Mouse (Mus musculus) intestine, postnatal 0 days (tissue): ENCODE data around the gene Tmem144. TPM values are rescaled to one million over a fixed set of nuclear protein-coding genes. Genes with fewer than 3 reads are reported as not detected.
A peak's percentile ranks its signal among the peaks of the same experiment; 100 is the strongest.

Experiments
- ATAC-seq: fragments of 200-750 bp; cut with Nextera tagmentation; 2 replicates; pipeline ENCODE4 v1.8.0; 2017; ENCODE audit warnings: mild to moderate bottlenecking, moderate TSS enrichment, moderate library complexity
- H3K27ac ChIP-seq: fragments of 300-500 bp; sonication (generic); 2 replicates; pipeline ENCODE4 v1.5.1; 2014; ENCODE audit warnings: mild to moderate bottlenecking, low read depth, low read length, moderate library complexity
- H3K27me3 ChIP-seq: fragments of 300-500 bp; sonication (generic); replicated peaks from 2 replicates; pipeline ENCODE4 v1.6.1; 2014; ENCODE audit warnings: low read length, mixed read lengths; ENCODE audit not compliant: control insufficient read depth, insufficient read depth
- H3K36me3 ChIP-seq: fragments of 300-500 bp; sonication (generic); 2 replicates; pipeline ENCODE4 v1.6.1; 2014; ENCODE audit warnings: mild to moderate bottlenecking, moderate library complexity; ENCODE audit not compliant: control insufficient read depth, insufficient read depth
- H3K4me1 ChIP-seq: fragments of 300-500 bp; sonication (generic); replicated peaks from 2 replicates; pipeline ENCODE4 v1.6.1; 2014; ENCODE audit warnings: antibody characterized with exemption, low read length, mixed read lengths; ENCODE audit not compliant: control insufficient read depth, insufficient read depth
- H3K4me2 ChIP-seq: fragments of 300-500 bp; sonication (generic); replicated peaks from 2 replicates; pipeline ENCODE4 v1.6.1; 2014; ENCODE audit warnings: low read depth, mild to moderate bottlenecking, moderate library complexity
- H3K4me3 ChIP-seq: fragments of 300-500 bp; sonication (generic); 2 replicates; pipeline ENCODE4 v1.5.1; 2014; ENCODE audit warnings: low read depth, low read length
- H3K9ac ChIP-seq: fragments of 300-500 bp; sonication (generic); 2 replicates; pipeline ENCODE4 v1.6.1; 2014; ENCODE audit warnings: mild to moderate bottlenecking, low read depth, low read length
- H3K9me3 ChIP-seq: fragments of 300-500 bp; sonication (generic); 2 replicates; pipeline ENCODE4 v1.6.1; 2016; ENCODE audit warnings: mixed run types; ENCODE audit not compliant: control insufficient read depth
- CTCF ChIP-seq: sonication (generic); IDR thresholded peaks from 2 replicates; pipeline ENCODE4 v1.5.1; 2016; ENCODE audit warnings: low read depth, mild to moderate bottlenecking, control low read depth, antibody characterized with exemption, moderate library complexity
- WGBS: fragments of 180-500 bp; shearing (Covaris S2); extraction: QIAGEN DNeasy Blood & Tissue Kit; methylation state at CpG from one replicate; pipeline ENCODE4 v1.1.7; 2014; 5-methylcytosine and 5-hydroxymethylcytosine counted together
- polyA plus RNA-seq: library from polyadenylated mRNA; unstranded; fragments of >200 nt; fragmentation: Nextera tagmentation; extraction: Ambion mirVana; gene quantifications from 2 replicates; pipeline ENCODE4 v1.2.1, GENCODE M21; 2015

The Tmem144 gene
- polyA plus RNA-seq, 1 experiment from 2014 or later, result 59.3 TPM

DNA sequence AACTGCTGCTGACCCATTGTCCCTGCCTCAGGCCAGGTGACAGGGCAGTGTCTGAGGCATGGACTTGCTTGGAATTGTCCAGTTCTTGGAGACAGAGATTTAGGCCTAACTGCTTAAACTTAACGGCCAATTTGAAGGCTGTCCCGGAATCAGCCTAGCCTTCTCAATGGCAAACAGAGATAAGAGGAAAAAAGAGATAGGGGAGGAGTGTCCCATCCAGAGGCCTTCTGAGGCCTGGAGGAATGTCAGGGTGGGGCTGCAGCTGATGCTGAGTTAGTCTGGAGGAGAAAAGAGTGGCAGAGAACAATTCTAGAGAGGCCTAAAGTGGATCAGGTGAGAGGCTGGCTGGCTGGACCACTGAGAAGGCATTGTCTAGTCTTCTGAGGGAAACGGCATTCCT is 465 bp downstream of the Tmem144 start:
- H3K4me1 ChIP-seq, result peaks cover 5% of the 10 kb centered on the region; the same call in 1 of the 2 replicates
- no peak overlapping the region for H3K9ac ChIP-seq
- H3K4me2 ChIP-seq, result no peak overlapping the region
- WGBS, result 33% methylated on average over 3 of the region's 3 CpGs
- no peak for TF ChIP-seq CTCF
- peak overlapping the region; percentile 84 for H3K27ac ChIP-seq
- no peak overlapping the region for H3K4me3 ChIP-seq
- H3K36me3 ChIP-seq, result no peaks in the 10 kb centered on the region
- ATAC-seq, result no peak; the same call in 1 of the 2 replicates
- no peaks in the 10 kb centered on the region for H3K27me3 ChIP-seq
- no peaks in the 10 kb centered on the region for H3K9me3 ChIP-seq

DNA sequence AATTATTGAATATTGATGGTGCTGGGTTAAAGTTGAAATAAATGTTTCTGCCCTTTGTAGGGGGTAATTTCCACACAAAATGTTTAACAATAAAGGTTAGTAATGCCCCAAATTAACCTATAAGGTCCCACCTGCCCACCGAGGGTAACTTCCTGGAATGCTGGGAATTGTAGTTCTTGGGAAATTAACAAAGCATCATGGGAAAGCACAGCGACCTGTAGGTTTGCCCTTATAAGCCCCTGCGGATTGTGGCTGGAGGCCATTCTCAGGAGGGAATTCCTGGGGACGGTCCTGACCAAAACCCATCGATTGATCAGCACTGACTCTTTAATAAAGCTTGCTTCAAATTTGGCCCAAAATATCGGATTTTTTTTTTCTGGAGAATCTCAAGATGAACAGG is 1.9 kb downstream of the Tmem144 start:
- 56% methylated on average over 6 of the region's 6 CpGs for WGBS
- Histone ChIP-seq H3K9me3 (no peaks in the 10 kb centered on the region), H3K9ac (no peak overlapping the region), H3K4me2 (no peak overlapping the region), H3K27ac (no peak overlapping the region), H3K27me3 (no peaks in the 10 kb centered on the region), H3K4me3 (no peak overlapping the region), H3K36me3 (no peaks in the 10 kb centered on the region), H3K4me1 (peaks cover 5% of the 10 kb centered on the region; the same call in 1 of the 2 replicates)
- TF ChIP-seq CTCF, result no peak
- ATAC-seq, result no peak

DNA sequence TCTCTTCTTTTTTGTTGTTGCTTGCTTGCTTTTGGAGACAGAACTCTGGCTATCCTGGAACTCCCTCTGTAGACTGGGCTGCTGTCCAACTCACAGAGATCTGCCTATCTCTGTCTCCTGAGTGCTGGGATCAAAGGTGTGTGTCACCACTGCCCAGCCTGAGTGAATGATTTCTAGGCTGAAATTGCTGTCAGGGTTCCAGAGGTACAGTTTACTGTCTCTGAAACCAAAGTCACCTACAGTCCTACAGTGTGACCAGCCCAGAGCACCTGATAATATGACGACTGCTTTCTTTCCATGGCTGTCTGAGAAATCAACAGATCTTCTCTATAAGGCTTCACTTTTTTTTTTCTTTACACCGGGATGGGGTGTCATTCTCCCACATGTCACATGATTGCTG is 3.0 kb downstream of the Tmem144 start:
- no peaks in the 10 kb centered on the region for H3K9me3 ChIP-seq
- WGBS, result 42% methylated on average over 2 of the region's 2 CpGs
- H3K4me2 ChIP-seq, result no peak overlapping the region
- H3K36me3 ChIP-seq, result no peaks in the 10 kb centered on the region
- TF ChIP-seq CTCF, result peak; percentile 30
- H3K4me3 ChIP-seq, result no peak overlapping the region
- H3K27ac ChIP-seq, result peak overlapping the region; percentile 88
- no peaks in the 10 kb centered on the region for H3K27me3 ChIP-seq
- peaks cover 5% of the 10 kb centered on the region; the same call in 1 of the 2 replicates for H3K4me1 ChIP-seq
- ATAC-seq, result peak; percentile 92
- H3K9ac ChIP-seq, result no peak overlapping the region

DNA sequence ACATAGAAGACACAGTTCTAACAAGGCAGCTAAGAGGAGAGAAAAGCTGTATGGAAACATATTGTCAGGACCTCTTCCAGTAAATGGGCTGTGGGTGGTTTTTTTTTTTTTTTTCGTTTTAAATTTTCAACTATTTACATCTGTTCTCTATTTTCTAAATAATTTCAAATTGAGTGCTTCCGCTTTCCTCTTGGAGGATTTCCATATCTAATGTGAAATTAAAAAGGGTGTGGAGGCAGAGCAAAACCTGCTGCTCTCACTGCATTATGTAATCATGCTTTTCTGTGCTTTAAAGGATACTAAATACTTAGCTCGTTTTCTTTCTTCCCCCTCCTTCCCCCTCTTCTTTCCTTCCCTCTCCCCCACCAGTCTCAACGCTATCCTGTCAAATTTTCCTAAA is 3.7 kb downstream of the Tmem144 start:
- ATAC-seq, result no peak

GRCm38 (mm10) chr3:79846633-79847032 is 5.9 kb downstream of the Tmem144 start:
- no peak overlapping the region for H3K4me3 ChIP-seq
- H3K9ac ChIP-seq, result no peak overlapping the region
- ATAC-seq, result no peak
- WGBS, result 76% methylated on average over 5 of the region's 5 CpGs
- H3K4me2 ChIP-seq, result no peak overlapping the region
- H3K27me3 ChIP-seq, result no peaks in the 10 kb centered on the region
- no peaks in the 10 kb centered on the region for H3K36me3 ChIP-seq
- TF ChIP-seq CTCF, result no peak
- H3K9me3 ChIP-seq, result no peaks in the 10 kb centered on the region
- H3K4me1 ChIP-seq, result 0 out of 2 replicates have a peak, but pooled peaks cover 3% of the 10 kb centered on the region
- H3K27ac ChIP-seq, result no peak overlapping the region

More for the DNA sequence above, 3.7 kb downstream of the Tmem144 start:
- Histone ChIP-seq H3K36me3 (no peaks in the 10 kb centered on the region), H3K4me2 (peak overlapping the region; percentile 42; the same call in 1 of the 2 replicates), H3K9ac (no peak overlapping the region), H3K27me3 (no peaks in the 10 kb centered on the region), H3K27ac (peak overlapping the region; percentile 88), H3K4me3 (no peak overlapping the region), H3K9me3 (no peaks in the 10 kb centered on the region), H3K4me1 (peaks cover 5% of the 10 kb centered on the region; the same call in 1 of the 2 replicates)
- WGBS, result 12% methylated on average over 4 of the region's 4 CpGs
- no peak for TF ChIP-seq CTCF

- Histone ChIP-seq H3K4me1 (no peaks in the 10 kb centered on the region), H3K27me3 (no peaks in the 10 kb centered on the region), H3K36me3 (no peaks in the 10 kb centered on the region), H3K27ac (no peak overlapping the region), H3K9me3 (no peaks in the 10 kb centered on the region), H3K4me3 (no peak overlapping the region), H3K4me2 (no peak overlapping the region), H3K9ac (no peak overlapping the region)
- no peak for ATAC-seq
- 81% methylated on average over 9 of the region's 9 CpGs for WGBS
- TF ChIP-seq CTCF, result no peak
These were observed 8.6 kb downstream of the Tmem144 start for GRCm38 (mm10) chr3:79843999-79844398.

GRCm38 (mm10) chr3:79842616-79843016 is 10.0 kb downstream of the Tmem144 start:
- TF ChIP-seq CTCF, result no peak
- no peaks in the 10 kb centered on the region for H3K4me1 ChIP-seq
- no peaks in the 10 kb centered on the region for H3K9me3 ChIP-seq
- peak overlapping the region; percentile 93 for H3K27ac ChIP-seq
- ATAC-seq, result peak; percentile 90
- H3K9ac ChIP-seq, result peak overlapping the region; percentile 58
- WGBS, result under 1% methylated on average over 19 of the region's 19 CpGs
- no peaks in the 10 kb centered on the region for H3K36me3 ChIP-seq
- no peaks in the 10 kb centered on the region for H3K27me3 ChIP-seq
- H3K4me3 ChIP-seq, result peak overlapping the region; percentile 49
- H3K4me2 ChIP-seq, result peak overlapping the region; percentile 72
